Mouse (Mus musculus): ENCODE measurements around the gene Pom121. TPM values are rescaled to one million over a fixed set of nuclear protein-coding genes. Genes with fewer than 3 reads are reported as not detected.

The Pom121 gene
- total and polyA plus RNA-seq, 3 experiments: 4.9 to 185 (median 105) TPM

DNA sequence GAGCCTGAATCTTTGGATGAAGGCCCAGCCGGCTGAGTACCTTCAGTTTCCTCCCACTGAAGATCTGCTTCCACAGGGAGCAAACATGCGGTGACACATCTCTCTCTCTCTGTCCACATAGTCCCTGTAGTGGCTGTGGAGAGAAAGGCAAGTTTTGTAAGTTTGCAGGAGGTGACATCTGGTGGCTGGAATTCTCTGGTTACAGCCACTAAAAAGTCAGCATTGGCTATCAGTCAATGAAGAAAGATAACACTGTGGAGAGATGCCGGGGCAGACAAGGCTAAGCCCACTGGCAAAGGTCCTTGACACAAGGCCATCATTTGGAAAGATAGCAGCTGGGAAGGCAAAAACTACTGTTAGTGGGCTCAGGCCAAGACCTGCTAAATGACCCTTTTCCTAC is 56.8 kb downstream of the Pom121 start:
- TF ChIP-seq POLR2AphosphoS5 (IDR thresholded peaks at IDR 0.05; ENCODE audit: insufficient replicate concordance, low read depth, low read length) (no peak), TAL1 (conservative IDR thresholded peaks at IDR 0.05; ENCODE audit: low read depth, low read length) (no peak), GATA1 (IDR thresholded peaks at IDR 0.05; ENCODE audit: borderline replicate concordance, low read length) (no peak), GATA2 (IDR thresholded peaks at IDR 0.05; ENCODE audit: borderline replicate concordance, low read depth, low read length) (no peak), CTCF (IDR thresholded peaks at IDR 0.05; ENCODE audit: low read depth, low read length) (no peak)
- Histone ChIP-seq H3K9me3 (replicated peaks) (no peaks in the 10 kb centered on the region), H3K4me1 (ENCODE audit: insufficient read depth, low read depth, low read length) (no peaks in the 10 kb centered on the region), H3K4me3 (ENCODE audit: low read depth, low read length) (no peak overlapping the region), H3K27me3 (ENCODE audit: insufficient read depth, low read length) (peaks cover 7% of the 10 kb centered on the region; the same call in 1 of the 2 replicates), H3K36me3 (replicated peaks) (no peaks in the 10 kb centered on the region)
- ATAC-seq (ENCODE audit: extremely low read depth, insufficient number of reproducible peaks, low FRiP score, poor library complexity, severe bottlenecking) (no peak), DNase-seq (ENCODE audit: low spot score) (no peak)

DNA sequence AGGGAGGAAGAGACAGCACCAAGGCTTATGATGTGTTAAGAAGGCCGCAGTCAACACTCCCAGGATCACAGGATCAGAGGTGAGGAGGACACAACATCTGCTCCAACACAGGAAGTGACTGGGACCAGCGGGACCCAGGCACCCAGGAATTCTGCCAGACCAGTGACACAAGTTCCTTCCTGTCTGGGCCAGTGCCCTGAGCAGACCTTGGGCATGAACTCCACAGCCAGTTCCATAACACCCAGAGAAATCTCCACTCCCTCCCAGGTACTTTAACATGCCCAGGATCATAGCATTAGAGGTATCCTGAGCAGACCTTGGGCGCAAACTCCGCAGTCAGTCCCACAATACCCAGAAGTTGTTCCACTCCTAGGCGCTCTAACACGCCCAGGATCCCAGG is 63.2 kb downstream of the Pom121 start:
- H3K27me3 ChIP-seq (ENCODE audit: insufficient read depth, low read length): peaks cover 16% of the 10 kb centered on the region
- H3K4me3 ChIP-seq (ENCODE audit: low read depth, low read length): no peak overlapping the region
- DNase-seq (ENCODE audit: low spot score): no peak
- TF ChIP-seq GATA2 (IDR thresholded peaks at IDR 0.05; ENCODE audit: borderline replicate concordance, low read depth, low read length): no peak
- no peak for TF ChIP-seq TAL1 (conservative IDR thresholded peaks at IDR 0.05; ENCODE audit: low read depth, low read length)
- TF ChIP-seq CTCF (IDR thresholded peaks at IDR 0.05; ENCODE audit: low read depth, low read length): no peak
- no peak for TF ChIP-seq GATA1 (IDR thresholded peaks at IDR 0.05; ENCODE audit: borderline replicate concordance, low read length)
- TF ChIP-seq POLR2AphosphoS5 (IDR thresholded peaks at IDR 0.05; ENCODE audit: insufficient replicate concordance, low read depth, low read length): no peak
- H3K4me1 ChIP-seq (ENCODE audit: insufficient read depth, low read depth, low read length): no peaks in the 10 kb centered on the region
- no peaks in the 10 kb centered on the region for H3K36me3 ChIP-seq (replicated peaks)
- no peaks in the 10 kb centered on the region for H3K9me3 ChIP-seq (replicated peaks)
- no peak for ATAC-seq (ENCODE audit: extremely low read depth, insufficient number of reproducible peaks, low FRiP score, poor library complexity, severe bottlenecking)

DNA sequence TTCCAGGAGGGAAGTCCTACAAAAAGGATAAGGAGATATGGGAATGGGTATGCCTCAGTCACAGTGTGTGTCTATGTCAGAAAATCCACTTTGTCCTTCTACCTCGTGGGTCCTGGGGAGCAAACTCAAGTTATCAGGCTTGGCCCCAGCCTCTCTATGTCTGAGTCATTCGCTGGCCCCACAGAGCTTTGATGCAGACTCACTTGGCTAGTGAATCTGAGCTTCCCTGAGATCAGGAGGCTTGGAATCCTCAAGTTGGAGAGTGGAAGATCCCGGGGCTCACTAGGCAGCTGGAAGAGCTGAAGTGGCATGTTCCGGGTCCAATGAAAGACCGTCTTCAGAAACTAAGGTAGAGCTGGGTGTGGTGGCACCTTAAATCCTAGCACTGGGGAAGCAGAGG is 64.1 kb downstream of the Pom121 start:
- no peaks in the 10 kb centered on the region for H3K9me3 ChIP-seq (replicated peaks)
- no peak for TF ChIP-seq GATA2 (IDR thresholded peaks at IDR 0.05; ENCODE audit: borderline replicate concordance, low read depth, low read length)
- no peak for TF ChIP-seq POLR2AphosphoS5 (IDR thresholded peaks at IDR 0.05; ENCODE audit: insufficient replicate concordance, low read depth, low read length)
- TF ChIP-seq CTCF (IDR thresholded peaks at IDR 0.05; ENCODE audit: low read depth, low read length): no peak
- TF ChIP-seq TAL1 (conservative IDR thresholded peaks at IDR 0.05; ENCODE audit: low read depth, low read length): no peak
- TF ChIP-seq GATA1 (IDR thresholded peaks at IDR 0.05; ENCODE audit: borderline replicate concordance, low read length): no peak
- H3K4me3 ChIP-seq (ENCODE audit: low read depth, low read length): no peak overlapping the region
- H3K36me3 ChIP-seq (replicated peaks): no peaks in the 10 kb centered on the region
- no peaks in the 10 kb centered on the region for H3K4me1 ChIP-seq (ENCODE audit: insufficient read depth, low read depth, low read length)
- DNase-seq (ENCODE audit: low spot score): no peak
- peaks cover 15% of the 10 kb centered on the region for H3K27me3 ChIP-seq (ENCODE audit: insufficient read depth, low read length)
- no peak for ATAC-seq (ENCODE audit: extremely low read depth, insufficient number of reproducible peaks, low FRiP score, poor library complexity, severe bottlenecking)

GRCm38 (mm10) chr5:135329471-135329870 is 64.9 kb downstream of the Pom121 start:
- TF ChIP-seq POLR2AphosphoS5 (IDR thresholded peaks at IDR 0.05; ENCODE audit: insufficient replicate concordance, low read depth, low read length) (no peak), GATA2 (IDR thresholded peaks at IDR 0.05; ENCODE audit: borderline replicate concordance, low read depth, low read length) (no peak), CTCF (IDR thresholded peaks at IDR 0.05; ENCODE audit: low read depth, low read length) (no peak)
- ATAC-seq (ENCODE audit: extremely low read depth, insufficient number of reproducible peaks, low FRiP score, poor library complexity, severe bottlenecking) (no peak), DNase-seq (ENCODE audit: low spot score) (no peak)
- H3K4me3 ChIP-seq (ENCODE audit: low read depth, low read length): no peak overlapping the region
- H3K27me3 ChIP-seq (ENCODE audit: insufficient read depth, low read length): peaks cover 18% of the 10 kb centered on the region
- no peaks in the 10 kb centered on the region for H3K36me3 ChIP-seq (replicated peaks)
- H3K4me1 ChIP-seq (ENCODE audit: insufficient read depth, low read depth, low read length): no peaks in the 10 kb centered on the region
- no peaks in the 10 kb centered on the region for H3K9me3 ChIP-seq (replicated peaks)

Other genes with a start within 250 kb of the Pom121 start
- gene Tbl2, start 244.9 kb downstream of the Pom121 start, total RNA-seq (2014; fragmentation: Nextera tagmentation): 27.9 and 37.2 TPM in 2 replicates
- gene Tbl2, start 244.9 kb downstream of the Pom121 start, total RNA-seq (2017): 21.5 and 25.1 TPM in 2 replicates
- 18.2 and 22.5 TPM in 2 replicates for gene Tbl2, start 244.9 kb downstream of the Pom121 start, polyA plus RNA-seq (2012)
- gene Bcl7b, start 226.3 kb downstream of the Pom121 start, total RNA-seq (2014; fragmentation: Nextera tagmentation): 33.6 and 54.5 TPM in 2 replicates
- 23.5 and 27.9 TPM in 2 replicates for gene Bcl7b, start 226.3 kb downstream of the Pom121 start, total RNA-seq (2017)
- gene Bcl7b, start 226.3 kb downstream of the Pom121 start, polyA plus RNA-seq (2012): 51.1 and 52.4 TPM in 2 replicates
- gene Baz1b, start 207.3 kb downstream of the Pom121 start, total RNA-seq (2014; fragmentation: Nextera tagmentation): 223 and 232 TPM in 2 replicates
- gene Baz1b, start 207.3 kb downstream of the Pom121 start, total RNA-seq (2017): 159 and 187 TPM in 2 replicates
- 65.7 and 67.9 TPM in 2 replicates for gene Baz1b, start 207.3 kb downstream of the Pom121 start, polyA plus RNA-seq (2012)
- gene Fzd9, start 143.3 kb downstream of the Pom121 start, total RNA-seq (2014; fragmentation: Nextera tagmentation): not detected in 2 replicates
- 0.17 TPM in 1 of 2 replicates, not detected in the other for gene Fzd9, start 143.3 kb downstream of the Pom121 start, total RNA-seq (2017)
- 0.66 and 0.94 TPM in 2 replicates for gene Fzd9, start 143.3 kb downstream of the Pom121 start, polyA plus RNA-seq (2012)
- gene Fkbp6, start 44.5 kb downstream of the Pom121 start, total RNA-seq (2014; fragmentation: Nextera tagmentation): not detected in 2 replicates
- not detected in 2 replicates for gene Fkbp6, start 44.5 kb downstream of the Pom121 start, total RNA-seq (2017)
- gene Fkbp6, start 44.5 kb downstream of the Pom121 start, polyA plus RNA-seq (2012): not detected in 2 replicates
- not detected in 2 replicates for gene Trim50, start 41.3 kb downstream of the Pom121 start, total RNA-seq (2014; fragmentation: Nextera tagmentation)
- 0.16 TPM in 1 of 2 replicates, not detected in the other for gene Trim50, start 41.3 kb downstream of the Pom121 start, total RNA-seq (2017)
- gene Trim50, start 41.3 kb downstream of the Pom121 start, polyA plus RNA-seq (2012): not detected in 2 replicates
- 21.1 and 26.2 TPM in 2 replicates for gene Nsun5, start 24.6 kb downstream of the Pom121 start, total RNA-seq (2014; fragmentation: Nextera tagmentation)
- 26.7 and 27.6 TPM in 2 replicates for gene Nsun5, start 24.6 kb downstream of the Pom121 start, total RNA-seq (2017)
- 20.4 and 21.0 TPM in 2 replicates for gene Nsun5, start 24.6 kb downstream of the Pom121 start, polyA plus RNA-seq (2012)
- gene Hip1, start 150.6 kb upstream of the Pom121 start, total RNA-seq (2014; fragmentation: Nextera tagmentation): not detected in 2 replicates
- 0.17 and 0.38 TPM in 2 replicates for gene Hip1, start 150.6 kb upstream of the Pom121 start, total RNA-seq (2017)
- not detected in 2 replicates for gene Hip1, start 150.6 kb upstream of the Pom121 start, polyA plus RNA-seq (2012)
- gene Ccl26, start 169.0 kb upstream of the Pom121 start, total RNA-seq (2014; fragmentation: Nextera tagmentation): not detected in 2 replicates
- gene Ccl26, start 169.0 kb upstream of the Pom121 start, total RNA-seq (2017): not detected in 2 replicates
- gene Ccl26, start 169.0 kb upstream of the Pom121 start, polyA plus RNA-seq (2012): not detected in 2 replicates
- not detected in 2 replicates for gene Ccl24, start 178.5 kb upstream of the Pom121 start, total RNA-seq (2014; fragmentation: Nextera tagmentation)
- 0.12 TPM in 1 of 2 replicates, not detected in the other for gene Ccl24, start 178.5 kb upstream of the Pom121 start, total RNA-seq (2017)
- not detected in 2 replicates for gene Ccl24, start 178.5 kb upstream of the Pom121 start, polyA plus RNA-seq (2012)
- 21.1 and 29.4 TPM in 2 replicates for gene Rhbdd2, start 238.1 kb upstream of the Pom121 start, total RNA-seq (2014; fragmentation: Nextera tagmentation)
- gene Rhbdd2, start 238.1 kb upstream of the Pom121 start, total RNA-seq (2017): 6.3 and 6.7 TPM in 2 replicates
- 9.8 and 15.5 TPM in 2 replicates for gene Rhbdd2, start 238.1 kb upstream of the Pom121 start, polyA plus RNA-seq (2012)